Mouse (Mus musculus) forebrain, embryonic 11.5 days (tissue): ENCODE measurements around the gene 1700024G13Rik. TPM values are rescaled to one million over a fixed set of nuclear protein-coding genes. Genes with fewer than 3 reads are reported as not detected.
"Not testable (repeated sequence)": the region's sequence is repeated elsewhere in the genome, so short reads cannot be mapped to it uniquely, and the experiment has no call there.

Experiments
- ATAC-seq: fragments of 200-750 bp; cut with Nextera tagmentation; replicated peaks from 2 replicates; pipeline ENCODE4 v1.8.0; 2017; ENCODE audit warnings: moderate TSS enrichment; ENCODE audit not compliant: low FRiP score
- DNase-seq: peaks from one replicate; pipeline ENCODE4 v3.0.0-alpha.2; 2017; ENCODE audit warnings: low spot score
- H3K27ac ChIP-seq: fragments of 300-500 bp; sonication (generic); 2 replicates; pipeline ENCODE4 v1.5.1; 2014; ENCODE audit warnings: low read depth, low read length
- H3K27me3 ChIP-seq: fragments of 300-500 bp; sonication (generic); 2 replicates; pipeline ENCODE4 v1.6.1; 2014; ENCODE audit warnings: mild to moderate bottlenecking, low read length, mixed read lengths; ENCODE audit not compliant: control insufficient read depth, insufficient read depth
- H3K36me3 ChIP-seq: fragments of 300-500 bp; sonication (generic); 2 replicates; pipeline ENCODE4 v1.6.1; 2014; ENCODE audit warnings: mild to moderate bottlenecking, low read length, moderate library complexity, mixed read lengths; ENCODE audit not compliant: control insufficient read depth, insufficient read depth
- H3K4me1 ChIP-seq: fragments of 300-500 bp; sonication (generic); replicated peaks from 2 replicates; pipeline ENCODE4 v1.6.1; 2014; ENCODE audit warnings: low read length, mixed read lengths; ENCODE audit not compliant: control insufficient read depth, insufficient read depth
- H3K4me2 ChIP-seq: fragments of 300-500 bp; sonication (generic); 2 replicates; pipeline ENCODE4 v1.6.1; 2014; ENCODE audit warnings: low read depth, mild to moderate bottlenecking, low read length, moderate library complexity, mixed read lengths; ENCODE audit not compliant: severe bottlenecking
- H3K4me3 ChIP-seq: fragments of 300-500 bp; sonication (generic); 2 replicates; pipeline ENCODE4 v1.5.1; 2014; ENCODE audit warnings: low read depth, low read length
- H3K9ac ChIP-seq: fragments of 300-500 bp; sonication (generic); 2 replicates; pipeline ENCODE4 v1.6.1; 2014; ENCODE audit warnings: low read length
- H3K9me3 ChIP-seq: fragments of 300-500 bp; sonication (generic); 2 replicates; pipeline ENCODE4 v1.6.1; 2016; ENCODE audit warnings: low read length, mixed read lengths; ENCODE audit not compliant: control insufficient read depth
- WGBS: fragments of 180-500 bp; shearing (Covaris S2); extraction: QIAGEN DNeasy Blood & Tissue Kit; methylation state at CpG from one replicate; pipeline ENCODE4 v1.1.7; 2014; 5-methylcytosine and 5-hydroxymethylcytosine counted together
- polyA plus RNA-seq: library from polyadenylated mRNA; unstranded; fragments of >200 nt; fragmentation: Nextera tagmentation; extraction: Ambion mirVana; gene quantifications from 2 replicates; pipeline ENCODE4 v1.2.1, GENCODE M21; 2014

Gene 1700024G13Rik
- polyA plus RNA-seq, 1 experiment from 2014 or later: not detected

GRCm38 (mm10) chr14:32381066-32381465 is 7.1 kb downstream of the 1700024G13Rik start:
- Histone ChIP-seq H3K9ac (no peak overlapping the region), H3K4me1 (peaks cover 6% of the 10 kb centered on the region; the same call in 1 of the 2 replicates), H3K36me3 (no peaks in the 10 kb centered on the region), H3K4me2 (no peak overlapping the region), H3K27me3 (peaks cover 15% of the 10 kb centered on the region), H3K4me3 (no peak overlapping the region), H3K9me3 (no peaks in the 10 kb centered on the region), H3K27ac (no peak overlapping the region)
- DNase-seq (no peak), ATAC-seq (no peak)
- 35% methylated on average over 7 of the region's 7 CpGs for WGBS

GRCm38 (mm10) chr14:32380099-32380480 is 8.1 kb downstream of the 1700024G13Rik start:
- Histone ChIP-seq H3K36me3 (no peaks in the 10 kb centered on the region), H3K27me3 (peaks cover 15% of the 10 kb centered on the region), H3K4me1 (peaks cover 6% of the 10 kb centered on the region; the same call in 1 of the 2 replicates), H3K9ac (no peak overlapping the region), H3K9me3 (no peaks in the 10 kb centered on the region), H3K4me2 (no peak overlapping the region), H3K4me3 (no peak overlapping the region), H3K27ac (no peak overlapping the region)
- ATAC-seq: no peak
- WGBS: 28% methylated on average over 3 of the region's 3 CpGs
- DNase-seq: no peak

- 5% methylated on average over 22 of the region's 22 CpGs for WGBS
- H3K4me3 ChIP-seq: no peak overlapping the region
- H3K9me3 ChIP-seq: no peaks in the 10 kb centered on the region
- ATAC-seq: no peak
- H3K4me2 ChIP-seq: peak overlapping the region; percentile 26; the same call in 1 of the 2 replicates
- DNase-seq: peak; percentile 68
- H3K4me1 ChIP-seq: peaks cover 6% of the 10 kb centered on the region; the same call in 1 of the 2 replicates
- H3K9ac ChIP-seq: no peak overlapping the region
- H3K36me3 ChIP-seq: no peaks in the 10 kb centered on the region
- H3K27ac ChIP-seq: no peak overlapping the region
- H3K27me3 ChIP-seq: peaks cover 15% of the 10 kb centered on the region
Measured at GRCm38 (mm10) chr14:32379395-32380098, 8.6 kb downstream of the 1700024G13Rik start.

- Histone ChIP-seq H3K27me3 (no peaks in the 10 kb centered on the region), H3K9me3 (no peaks in the 10 kb centered on the region), H3K4me3 (no peak overlapping the region), H3K4me2 (no peak overlapping the region), H3K27ac (no peak overlapping the region), H3K4me1 (no peaks in the 10 kb centered on the region), H3K9ac (no peak overlapping the region), H3K36me3 (no peaks in the 10 kb centered on the region)
- no peak for ATAC-seq
- 89% methylated on average over 2 of the region's 2 CpGs for WGBS
- DNase-seq: no peak
Measured at GRCm38 (mm10) chr14:32372510-32372909, 15.7 kb downstream of the 1700024G13Rik start.

- no peak for ATAC-seq
- DNase-seq: no peak
- H3K4me3 ChIP-seq: no peak overlapping the region
- H3K36me3 ChIP-seq: no peaks in the 10 kb centered on the region
- no peak overlapping the region for H3K4me2 ChIP-seq
- no peaks in the 10 kb centered on the region for H3K9me3 ChIP-seq
- no peaks in the 10 kb centered on the region for H3K27me3 ChIP-seq
- no peak overlapping the region for H3K27ac ChIP-seq
- H3K4me1 ChIP-seq: no peaks in the 10 kb centered on the region
- 84% methylated on average over 7 of the region's 7 CpGs for WGBS
- no peak overlapping the region for H3K9ac ChIP-seq
Measured at GRCm38 (mm10) chr14:32369756-32370155, 18.4 kb downstream of the 1700024G13Rik start.

GRCm38 (mm10) chr14:32364359-32364758 is 23.8 kb downstream of the 1700024G13Rik start:
- no peaks in the 10 kb centered on the region for H3K36me3 ChIP-seq
- 66% methylated on average over 7 of the region's 7 CpGs for WGBS

GRCm38 (mm10) chr14:32351181-32351920 is 36.8 kb downstream of the 1700024G13Rik start:
- peak; percentile 15 for DNase-seq
- not testable (repeated sequence) for H3K4me1 ChIP-seq, H3K27me3 ChIP-seq, H3K4me3 ChIP-seq, H3K36me3 ChIP-seq, H3K9ac ChIP-seq, ATAC-seq, H3K4me2 ChIP-seq, H3K9me3 ChIP-seq, H3K27ac ChIP-seq
- 22% methylated on average over 6 of the region's 6 CpGs for WGBS

More at GRCm38 (mm10) chr14:32364359-32364758, 23.8 kb downstream of the 1700024G13Rik start:
- DNase-seq (no peak), ATAC-seq (no peak)
- no peak overlapping the region for H3K27ac ChIP-seq
- no peak overlapping the region for H3K4me3 ChIP-seq
- H3K9ac ChIP-seq: no peak overlapping the region
- no peaks in the 10 kb centered on the region for H3K27me3 ChIP-seq
- no peaks in the 10 kb centered on the region for H3K9me3 ChIP-seq
- H3K4me2 ChIP-seq: no peak overlapping the region
- no peaks in the 10 kb centered on the region for H3K4me1 ChIP-seq

GRCm38 (mm10) chr14:32347307-32347706 is 40.9 kb downstream of the 1700024G13Rik start:
- DNase-seq: no peak
- H3K36me3 ChIP-seq: no peaks in the 10 kb centered on the region; the same call in 1 of the 2 replicates
- H3K27ac ChIP-seq: no peak overlapping the region
- no peak overlapping the region for H3K9ac ChIP-seq
- ATAC-seq: no peak
- no peaks in the 10 kb centered on the region for H3K4me1 ChIP-seq
- WGBS: 91% methylated on average over 9 of the region's 9 CpGs
- H3K4me3 ChIP-seq: no peak overlapping the region
- H3K4me2 ChIP-seq: no peak overlapping the region
- H3K27me3 ChIP-seq: no peaks in the 10 kb centered on the region
- H3K9me3 ChIP-seq: no peaks in the 10 kb centered on the region
